Mouse (Mus musculus): ENCODE results near the gene Olfr313.

Gene Olfr313

GRCm38 (mm10) chr11:58849731-58850130 is 34.9 kb downstream of the Olfr313 start:
- no peak for DNase-seq (ENCODE audit: low spot score)

GRCm38 (mm10) chr11:58860744-58861143 is 45.9 kb downstream of the Olfr313 start:
- DNase-seq (ENCODE audit: low spot score), result no peak

- DNase-seq (ENCODE audit: low spot score), result peak; percentile 72
These were observed 52.5 kb downstream of the Olfr313 start, which contains the start of gene 2810021J22Rik for GRCm38 (mm10) chr11:58867039-58867953. Gene 2810021J22Rik (plus strand): TSS chr11:58867216.

- DNase-seq (ENCODE audit: low spot score), result no peak
These were observed 53.1 kb downstream of the Olfr313 start for GRCm38 (mm10) chr11:58867954-58868330.

Data from spleen, adult 12 weeks (tissue).